Mouse (Mus musculus) MEL (cell line): Measurements from ENCODE around the gene Sft2d2. TPM values are rescaled to one million over a fixed set of nuclear protein-coding genes. Genes with fewer than 3 reads are reported as not detected.

Experiments used
- DNase-seq: peaks from one replicate; pipeline ENCODE4 v3.0.0; 2011; ENCODE audit warnings: low read depth, low spot score
- H3K27ac ChIP-seq: 2 replicates; pipeline ENCODE4 v1.5.1; 2012; ENCODE audit warnings: low read depth, mild to moderate bottlenecking, control low read depth, low read length, moderate library complexity; ENCODE audit not compliant: control insufficient read depth
- H3K27me3 ChIP-seq, 2 experiments: fragments of 150-350 bp in 1 of 2; sonication (generic) in 1 of 2; 2 replicates each; pipeline ENCODE4 v1.6.1; 2012; ENCODE audit warnings: low read length in 2 of 2, mild to moderate bottlenecking in 2 of 2, improper control_type of control experiment in 1 of 2, moderate library complexity in 1 of 2; ENCODE audit not compliant: insufficient read depth in 2 of 2, control insufficient read depth in 1 of 2
- H3K36me3 ChIP-seq, 2 experiments: 2 replicates each; pipeline ENCODE4 v1.6.1; 2012 to 2014; ENCODE audit warnings: low read length in 2 of 2, improper control_type of control experiment in 1 of 2, inconsistent platforms in 1 of 2, mild to moderate bottlenecking in 1 of 2; ENCODE audit not compliant: insufficient read depth in 2 of 2, control insufficient read depth in 1 of 2
- H3K4me1 ChIP-seq, 2 experiments: fragments of 150-350 bp in 1 of 2; sonication (generic) in 1 of 2; 2 replicates each; pipeline ENCODE4 v1.6.1; 2012; ENCODE audit warnings: low read length in 2 of 2, improper control_type of control experiment in 1 of 2, mild to moderate bottlenecking in 1 of 2; ENCODE audit not compliant: insufficient read depth in 2 of 2, control insufficient read depth in 1 of 2
- H3K4me3 ChIP-seq, 2 experiments: fragments of 150-350 bp in 1 of 2; sonication (generic) in 1 of 2; 2 replicates each; pipeline ENCODE4 v1.5.1; 2012; ENCODE audit warnings: low read depth in 2 of 2, low read length in 2 of 2, mild to moderate bottlenecking in 2 of 2, moderate library complexity in 2 of 2, control low read depth in 1 of 2, improper control_type of control experiment in 1 of 2; ENCODE audit not compliant: control insufficient read depth in 1 of 2, insufficient read depth in 1 of 2
- H3K79me2 ChIP-seq: 2 replicates; pipeline ENCODE4 v1.6.1; 2012; ENCODE audit warnings: mild to moderate bottlenecking, low read length, moderate library complexity; ENCODE audit not compliant: control insufficient read depth, poor library complexity, insufficient read depth
- H3K9ac ChIP-seq: 2 replicates; pipeline ENCODE4 v1.6.1; 2012; ENCODE audit warnings: low read depth, mild to moderate bottlenecking, control low read depth, low read length, moderate library complexity; ENCODE audit not compliant: control insufficient read depth, poor library complexity, severe bottlenecking
- H3K9me3 ChIP-seq: fragments of 150-350 bp; sonication (generic); replicated peaks from 2 replicates; pipeline ENCODE4 v1.6.1; 2012; ENCODE audit warnings: mild to moderate bottlenecking, low read length, improper control_type of control experiment, moderate library complexity; ENCODE audit not compliant: insufficient read depth
- CTCF ChIP-seq, 3 experiments: IDR thresholded peaks in 2 of 3; conservative IDR thresholded peaks in 1 of 3; 2 replicates each; pipeline ENCODE4 v1.5.1; 2011 to 2012; ENCODE audit warnings: low read length in 3 of 3, low read depth in 2 of 3, mild to moderate bottlenecking in 2 of 3, improper control_type of control experiment in 1 of 3, inconsistent platforms in 1 of 3, mixed read lengths in 1 of 3, moderate library complexity in 1 of 3; ENCODE audit not compliant: control insufficient read depth in 1 of 3, insufficient read depth in 1 of 3, poor library complexity in 1 of 3, severe bottlenecking in 1 of 3
- EP300 ChIP-seq, 2 experiments: IDR thresholded peaks; 2 replicates each; pipeline ENCODE4 v1.6.1; 2011; ENCODE audit warnings: improper control_type of control experiment in 2 of 2, low read length in 2 of 2, low read depth in 1 of 2, mild to moderate bottlenecking in 1 of 2
- KAT2A ChIP-seq: conservative IDR thresholded peaks from 2 replicates; pipeline ENCODE4 v1.6.1; 2012; ENCODE audit warnings: low read depth, low read length, improper control_type of control experiment, inconsistent platforms
- MAFK ChIP-seq: IDR thresholded peaks from 2 replicates; pipeline ENCODE4 v1.6.1; 2011; ENCODE audit warnings: low read depth, mild to moderate bottlenecking, low read length, improper control_type of control experiment, borderline replicate concordance
- MYB ChIP-seq: IDR thresholded peaks from 2 replicates; pipeline ENCODE4 v1.6.1; 2011; ENCODE audit warnings: mild to moderate bottlenecking, low read depth, low read length, improper control_type of control experiment
- MYC ChIP-seq: IDR thresholded peaks from 2 replicates; pipeline ENCODE4 v1.6.1; 2011; ENCODE audit warnings: low read depth, mild to moderate bottlenecking, low read length, improper control_type of control experiment, moderate library complexity
- POLR2AphosphoS2 ChIP-seq: IDR thresholded peaks from 2 replicates; pipeline ENCODE4 v1.6.1; 2011; ENCODE audit warnings: low read length, improper control_type of control experiment
- POLR2AphosphoS5 ChIP-seq: IDR thresholded peaks from 2 replicates; pipeline ENCODE4 v1.6.1; 2012; ENCODE audit warnings: low read depth, borderline replicate concordance, mild to moderate bottlenecking, inconsistent platforms, low read length, moderate library complexity, mixed read lengths
- RAD21 ChIP-seq: IDR thresholded peaks from 2 replicates; pipeline ENCODE4 v1.6.1; 2011; ENCODE audit warnings: mild to moderate bottlenecking, low read depth, low read length, improper control_type of control experiment
- TBP ChIP-seq: IDR thresholded peaks from 2 replicates; pipeline ENCODE4 v1.8.0; 2011; ENCODE audit warnings: low read depth, low read length, improper control_type of control experiment
- TCF12 ChIP-seq: IDR thresholded peaks from 2 replicates; pipeline ENCODE4 v1.6.1; 2014; ENCODE audit warnings: low read depth, mild to moderate bottlenecking, inconsistent platforms, low read length, improper control_type of control experiment, moderate library complexity
- USF2 ChIP-seq, 2 experiments: IDR thresholded peaks; 2 replicates each; pipeline ENCODE4 v1.6.1; 2011 to 2012; ENCODE audit warnings: improper control_type of control experiment in 2 of 2, low read length in 2 of 2, borderline replicate concordance in 1 of 2, inconsistent platforms in 1 of 2, low read depth in 1 of 2, mild to moderate bottlenecking in 1 of 2; ENCODE audit not compliant: insufficient read depth in 1 of 2
- ZC3H11A ChIP-seq: IDR thresholded peaks from 2 replicates; pipeline ENCODE4 v1.6.1; 2012; ENCODE audit warnings: low read depth, mild to moderate bottlenecking, inconsistent platforms, low read length, improper control_type of control experiment
- polyA plus RNA-seq, 2 experiments: library from polyadenylated mRNA; stranded (reverse) in 1 of 2; unstranded in 1 of 2; fragments of >175 nt in 1 of 2; fragments of >200 nt in 1 of 2; gene quantifications; 2 replicates each; pipeline versions ENCODE4 v1.2.1 to v1.2.4; 2012; ENCODE audit warnings: low replicate concordance in 2 of 2, low read depth in 1 of 2; ENCODE audit not compliant: insufficient read length in 2 of 2, insufficient read depth in 1 of 2, missing spikeins in 1 of 2
- total RNA-seq: library from RNA; depleted of rRNA; stranded (reverse); fragments of 300-350 nt; gene quantifications from 2 replicates; pipeline ENCODE4 v1.2.3, GENCODE M21; 2012; rRNA removed

Gene Sft2d2
- total and polyA plus RNA-seq, 3 experiments: 4.0 to 8.9 TPM; not detected in 1

DNA sequence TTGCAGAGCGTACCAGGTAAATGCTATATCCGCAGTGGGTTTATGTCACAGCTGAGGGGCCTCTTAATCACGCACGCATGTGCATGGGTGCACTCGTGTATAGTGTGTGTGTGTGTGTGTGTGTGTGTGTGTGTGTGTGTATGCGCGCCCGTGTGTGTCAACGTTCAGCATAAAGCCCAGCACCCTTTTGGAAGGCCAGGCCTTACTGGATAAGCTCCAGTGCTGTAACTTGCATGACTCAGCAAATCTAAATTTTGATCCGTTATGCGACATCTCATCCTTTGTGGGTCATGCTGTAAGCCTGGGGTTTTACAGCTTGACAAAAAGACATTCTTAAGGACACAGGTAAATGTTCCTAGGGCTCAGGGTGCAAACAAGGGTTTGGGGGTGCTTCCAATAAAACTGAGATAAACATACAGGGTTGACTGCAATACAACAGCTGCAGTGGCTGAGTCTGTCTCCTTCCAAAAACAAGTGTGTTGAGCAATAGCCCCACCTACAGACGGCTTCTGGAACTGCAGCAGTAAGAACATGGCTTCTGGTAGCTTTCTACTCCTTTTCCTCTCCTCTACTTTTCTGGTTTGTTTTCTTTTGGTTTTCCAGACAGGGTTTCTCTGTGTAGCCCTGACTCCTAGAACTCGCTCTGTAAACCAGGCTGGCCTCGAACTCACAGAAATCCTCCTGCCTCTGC, 61.9 kb downstream of the Sft2d2 start (continued):
- TF ChIP-seq CTCF (IDR thresholded peaks at IDR 0.05 in 2 of 3, conservative IDR thresholded peaks at IDR 0.05 in 1 of 3; ENCODE audit: control insufficient read depth in 1 of 3, insufficient read depth in 1 of 3, low read depth in 2 of 3, low read length in 3 of 3, poor library complexity in 1 of 3, severe bottlenecking in 1 of 3): peak; percentile 67 to 97 (median 77)
- no peak for TF ChIP-seq MYC
- no peak for TF ChIP-seq POLR2AphosphoS5
- TF ChIP-seq POLR2AphosphoS2: no peak
- no peak for TF ChIP-seq TCF12
- no peak for TF ChIP-seq EP300 (IDR thresholded peaks at IDR 0.05; ENCODE audit: low read depth in 1 of 2, low read length in 2 of 2)
- no peak for TF ChIP-seq KAT2A
- peak; percentile 38; the same call in 1 of the 2 replicates for TF ChIP-seq ZC3H11A
- TF ChIP-seq TBP: no peak
- peak; percentile 76 for TF ChIP-seq RAD21

DNA sequence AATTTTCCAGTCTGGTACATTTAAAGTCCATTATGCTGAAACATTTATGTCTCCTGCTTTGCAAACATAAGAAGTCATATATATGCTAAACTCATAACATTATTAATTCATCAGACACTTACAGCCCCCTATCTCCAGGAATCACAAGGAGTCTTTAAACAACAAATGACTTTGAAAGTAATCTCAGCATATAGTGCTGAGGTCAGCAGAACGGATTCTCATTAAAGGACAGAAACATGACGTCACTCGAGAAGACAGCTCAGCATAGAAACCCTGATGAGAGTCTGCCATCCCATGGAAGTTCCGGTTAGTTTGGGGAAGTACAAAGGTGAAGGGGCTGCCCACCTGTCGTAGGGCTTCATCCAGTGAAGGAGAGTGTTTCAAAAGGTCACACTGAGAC, 64.7 kb downstream of the Sft2d2 start:
- Histone ChIP-seq H3K79me2 (no peaks in the 10 kb centered on the region), H3K9me3 (no peaks in the 10 kb centered on the region), H3K4me1 (0 out of 4 replicates have a peak, but pooled peaks cover 0 to 3% of the 10 kb centered on the region in 2 experiments), H3K27me3 (peaks cover 0 to 1% of the 10 kb centered on the region in 2 experiments; a peak in 2 of 4 replicates), H3K36me3 (no peaks in the 10 kb centered on the region), H3K9ac (no peak overlapping the region), H3K4me3 (no peak overlapping the region), H3K27ac (no peak overlapping the region)
- DNase-seq: no peak
- peak; percentile 44; the same call in 1 of the 2 replicates for TF ChIP-seq MAFK
- TF ChIP-seq USF2 (IDR thresholded peaks at IDR 0.05; ENCODE audit: borderline replicate concordance in 1 of 2, insufficient read depth in 1 of 2, low read depth in 1 of 2, low read length in 2 of 2): no peak
- TF ChIP-seq MYB: no peak

Other genes starting within 250 kb of the Sft2d2 start
- gene Tbx19, start 33.7 kb downstream of the Sft2d2 start, total RNA-seq: not detected in 2 replicates
- under 1 TPM in 1 of 2 experiments, not detected in 1; 0.19 TPM for gene Tbx19, start 33.7 kb downstream of the Sft2d2 start, polyA plus RNA-seq
- gene Tiprl, start 42.6 kb upstream of the Sft2d2 start, total RNA-seq: 47.1 and 50.6 TPM in 2 replicates
- gene Tiprl, start 42.6 kb upstream of the Sft2d2 start, polyA plus RNA-seq: 100 to 1,000 TPM in 1 of 2 experiments, 10 to 100 TPM in 1; 51.4 to 293 TPM
- gene Gpr161, start 101.4 kb upstream of the Sft2d2 start, total RNA-seq: 0.08 and 0.10 TPM in 2 replicates
- gene Gpr161, start 101.4 kb upstream of the Sft2d2 start, polyA plus RNA-seq: under 1 TPM in 1 of 2 experiments, not detected in 1; 0.97 TPM